Mouse (Mus musculus) CH12.LX (cell line): ENCODE results near the gene Mycbp. TPM values are rescaled to one million over a fixed set of nuclear protein-coding genes. Genes with fewer than 3 reads are reported as not detected.

ENCODE experiments used
- polyA plus RNA-seq: library from polyadenylated mRNA; unstranded; fragments of >175 nt; gene quantifications from 2 replicates; pipeline ENCODE4 v1.2.1, GENCODE M21; 2012; ENCODE audit warnings: low read depth; ENCODE audit not compliant: insufficient read length
- total RNA-seq, 2 experiments: library from RNA; depleted of rRNA; stranded (reverse); fragments of 300-350 nt in 1 of 2; fragments of >200 nt in 1 of 2; gene quantifications; 2 replicates each; pipeline ENCODE4 v1.2.3; 2012 to 2014

The Mycbp gene
- total and polyA plus RNA-seq, 3 experiments = 33.8 to 54.4 (median 46.9) TPM

Other genes with a start within 250 kb of the Mycbp start
- gene Macf1, start 220.5 kb upstream of the Mycbp start, total RNA-seq (2012; rRNA removed) = 77.2 and 77.8 TPM in 2 replicates
- gene Macf1, start 220.5 kb upstream of the Mycbp start, total RNA-seq (2014; rRNA removed) = 56.8 and 63.3 TPM in 2 replicates
- gene Macf1, start 220.5 kb upstream of the Mycbp start, polyA plus RNA-seq = 81.4 and 93.3 TPM in 2 replicates
- 213 and 227 TPM in 2 replicates for gene Ndufs5, start 186.6 kb upstream of the Mycbp start, total RNA-seq (2012; rRNA removed)
- 174 and 179 TPM in 2 replicates for gene Ndufs5, start 186.6 kb upstream of the Mycbp start, total RNA-seq (2014; rRNA removed)
- 121 and 145 TPM in 2 replicates for gene Ndufs5, start 186.6 kb upstream of the Mycbp start, polyA plus RNA-seq
- gene Akirin1, start 154.5 kb upstream of the Mycbp start, total RNA-seq (2012; rRNA removed) = 27.9 and 33.3 TPM in 2 replicates
- gene Akirin1, start 154.5 kb upstream of the Mycbp start, total RNA-seq (2014; rRNA removed) = 52.1 and 55.1 TPM in 2 replicates
- gene Akirin1, start 154.5 kb upstream of the Mycbp start, polyA plus RNA-seq = 35.6 and 37.3 TPM in 2 replicates
- gene Rhbdl2, start 117.0 kb upstream of the Mycbp start, total RNA-seq (2012; rRNA removed) = not detected in 2 replicates
- not detected in 2 replicates for gene Rhbdl2, start 117.0 kb upstream of the Mycbp start, total RNA-seq (2014; rRNA removed)
- not detected in 2 replicates for gene Rhbdl2, start 117.0 kb upstream of the Mycbp start, polyA plus RNA-seq
- not detected in 2 replicates for gene 4933427I04Rik, start 45.2 kb upstream of the Mycbp start, total RNA-seq (2012; rRNA removed)
- gene 4933427I04Rik, start 45.2 kb upstream of the Mycbp start, total RNA-seq (2014; rRNA removed) = not detected in 2 replicates
- not detected in 2 replicates for gene 4933427I04Rik, start 45.2 kb upstream of the Mycbp start, polyA plus RNA-seq
- 23.6 and 24.0 TPM in 2 replicates for gene Rragc, start 12.6 kb downstream of the Mycbp start, total RNA-seq (2012; rRNA removed)
- gene Rragc, start 12.6 kb downstream of the Mycbp start, total RNA-seq (2014; rRNA removed) = 67.6 and 77.9 TPM in 2 replicates
- 49.0 and 49.1 TPM in 2 replicates for gene Rragc, start 12.6 kb downstream of the Mycbp start, polyA plus RNA-seq
- 2.1 and 3.2 TPM in 2 replicates for gene 4930535I16Rik, start 13.2 kb downstream of the Mycbp start, total RNA-seq (2012; rRNA removed)
- gene 4930535I16Rik, start 13.2 kb downstream of the Mycbp start, total RNA-seq (2014; rRNA removed) = not detected in 2 replicates
- gene 4930535I16Rik, start 13.2 kb downstream of the Mycbp start, polyA plus RNA-seq = not detected in 2 replicates